Mouse (Mus musculus) right cerebral cortex, adult 18-20 months (tissue): Measurements from ENCODE around the gene Kcnk6.
"Not testable (repeated sequence)": the region's sequence is repeated elsewhere in the genome, so short reads cannot be mapped to it uniquely, and the experiment has no call there.

Experiments used
- DNase-seq: peaks from one replicate; pipeline ENCODE4 v3.0.0; 2022; ENCODE audit warnings: mixed read lengths

The Kcnk6 gene

GRCm38 (mm10) chr7:29246619-29247313 lies 14.5 kb upstream of the Kcnk6 start:
- DNase-seq, result no peak

- no peak for DNase-seq
Observed at GRCm38 (mm10) chr7:29246015-29246414, 13.7 kb upstream of the Kcnk6 start.

- no peak for DNase-seq
Observed at GRCm38 (mm10) chr7:29244732-29245416, 12.6 kb upstream of the Kcnk6 start.

GRCm38 (mm10) chr7:29238019-29238967 lies 6.0 kb upstream of the Kcnk6 start, which contains the start of gene Yif1b:
Gene Yif1b (plus strand): TSS chr7:29238329.
- DNase-seq, result peak; percentile 98

GRCm38 (mm10) chr7:29237596-29237995 lies 5.3 kb upstream of the Kcnk6 start:
- DNase-seq, result not testable (repeated sequence)

- DNase-seq, result no peak
Observed at GRCm38 (mm10) chr7:29236593-29236992, 4.3 kb upstream of the Kcnk6 start.

GRCm38 (mm10) chr7:29234661-29235060 lies 2.3 kb upstream of the Kcnk6 start:
- DNase-seq, result no peak

GRCm38 (mm10) chr7:29233745-29234144 lies 1.4 kb upstream of the Kcnk6 start:
- DNase-seq, result no peak

- no peak for DNase-seq
Observed at GRCm38 (mm10) chr7:29231517-29231916, 798 bp downstream of the Kcnk6 start.

- DNase-seq, result no peak
Observed at GRCm38 (mm10) chr7:29230560-29230959, 1.8 kb downstream of the Kcnk6 start.

- DNase-seq, result no peak
Observed at GRCm38 (mm10) chr7:29228202-29228601, 4.1 kb downstream of the Kcnk6 start.

GRCm38 (mm10) chr7:29225520-29225919 lies 6.8 kb downstream of the Kcnk6 start:
- DNase-seq, result peak; percentile 36

GRCm38 (mm10) chr7:29224756-29225394 lies 7.4 kb downstream of the Kcnk6 start:
- peak; percentile 41 for DNase-seq

GRCm38 (mm10) chr7:29214846-29215245 lies 17.5 kb downstream of the Kcnk6 start:
- DNase-seq, result no peak

GRCm38 (mm10) chr7:29214236-29214635 lies 18.1 kb downstream of the Kcnk6 start:
- no peak for DNase-seq

GRCm38 (mm10) chr7:29213675-29214082 lies 18.6 kb downstream of the Kcnk6 start, which contains the start of gene Catsperg1:
Gene Catsperg1 (minus strand): TSS chr7:29214035.
- no peak for DNase-seq

- not testable (repeated sequence) for DNase-seq
Observed at GRCm38 (mm10) chr7:29212775-29213560, 19.3 kb downstream of the Kcnk6 start.

GRCm38 (mm10) chr7:29212199-29212765 lies 20.0 kb downstream of the Kcnk6 start:
- DNase-seq, result no peak

- DNase-seq, result no peak
Observed at GRCm38 (mm10) chr7:29211415-29212198, 20.7 kb downstream of the Kcnk6 start.

GRCm38 (mm10) chr7:29211013-29211412 lies 21.3 kb downstream of the Kcnk6 start:
- DNase-seq, result not testable (repeated sequence)
